Mouse (Mus musculus) right cerebral cortex, postnatal 4 days (tissue): ENCODE results near the gene Blvrb.
A peak's percentile ranks its signal among the peaks of the same experiment; 100 is the strongest.

Source experiments
- DNase-seq: peaks from one replicate; pipeline ENCODE4 v3.0.0-alpha.2; 2022

Blvrb gene

GRCm38 (mm10) chr7:27447419-27448286 is at the start of gene Blvrb, which contains the start of gene Sptbn4:
Gene Blvrb (plus strand): TSS chr7:27447978.
Gene Sptbn4 (minus strand): TSS chr7:27447686.
- peak; percentile 93 for DNase-seq

GRCm38 (mm10) chr7:27400545-27400944 is 47.2 kb upstream of the Blvrb start:
- DNase-seq, result no peak

- DNase-seq, result peak; percentile 77
Measured at GRCm38 (mm10) chr7:27402675-27403074, 45.1 kb upstream of the Blvrb start.

DNA sequence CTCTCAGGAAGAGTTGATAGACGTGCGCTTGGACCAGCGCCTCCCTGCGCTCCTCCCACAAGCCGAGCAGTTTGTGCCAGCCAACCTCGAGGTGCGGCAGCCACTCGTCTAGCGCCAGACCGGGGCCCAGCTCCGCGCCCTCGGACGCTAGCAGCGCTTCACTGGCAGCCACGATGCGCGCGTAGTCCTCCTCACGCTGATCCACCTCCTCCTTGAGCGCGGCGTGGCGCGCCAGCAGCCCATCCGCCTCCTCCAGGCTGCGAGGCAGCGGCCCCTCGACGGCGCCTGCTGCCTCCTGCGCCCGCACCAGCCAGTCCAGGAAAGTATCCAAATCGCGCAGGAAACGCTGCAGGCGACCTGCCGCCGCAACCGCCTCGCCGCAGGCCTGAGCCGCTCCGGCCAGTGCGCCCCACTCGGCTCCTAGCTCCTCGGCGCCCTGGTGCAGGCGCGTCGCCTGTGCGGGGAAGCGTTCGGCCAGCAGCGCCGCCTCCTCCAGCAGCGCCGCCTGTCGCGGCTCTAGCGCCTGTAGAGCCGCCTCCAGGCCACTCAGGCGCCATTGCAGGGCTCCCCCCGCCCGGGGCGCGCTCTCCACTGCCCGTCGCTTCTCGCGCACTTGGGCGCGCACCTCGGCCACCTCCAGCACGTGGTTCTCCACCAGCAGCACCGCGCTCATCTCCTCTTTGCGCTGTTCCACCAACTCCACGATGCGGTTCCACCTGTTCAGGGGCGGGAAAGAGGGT is 43.4 kb upstream of the Blvrb start:
- DNase-seq, result no peak

DNA sequence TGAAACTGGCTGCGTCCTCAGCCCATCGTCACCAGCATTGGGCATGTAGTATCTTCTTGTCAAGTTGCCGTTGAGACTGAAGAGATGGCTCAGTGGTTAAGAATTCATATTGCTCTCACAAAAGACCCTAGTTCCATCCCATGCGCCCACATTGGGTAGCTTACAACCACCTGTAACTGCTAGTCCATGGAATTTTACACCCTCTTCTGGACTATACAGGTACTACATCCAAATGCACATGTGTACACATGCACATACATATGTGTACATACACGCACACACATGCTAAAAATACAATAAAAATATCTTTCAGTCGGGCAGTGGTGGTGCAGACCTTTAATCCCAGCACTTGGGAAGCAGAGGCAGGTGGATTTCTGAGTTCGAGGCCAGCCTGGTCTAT is 41.3 kb upstream of the Blvrb start:
- no peak for DNase-seq

- no peak for DNase-seq
Measured at GRCm38 (mm10) chr7:27407816-27408215, 40.0 kb upstream of the Blvrb start.

DNA sequence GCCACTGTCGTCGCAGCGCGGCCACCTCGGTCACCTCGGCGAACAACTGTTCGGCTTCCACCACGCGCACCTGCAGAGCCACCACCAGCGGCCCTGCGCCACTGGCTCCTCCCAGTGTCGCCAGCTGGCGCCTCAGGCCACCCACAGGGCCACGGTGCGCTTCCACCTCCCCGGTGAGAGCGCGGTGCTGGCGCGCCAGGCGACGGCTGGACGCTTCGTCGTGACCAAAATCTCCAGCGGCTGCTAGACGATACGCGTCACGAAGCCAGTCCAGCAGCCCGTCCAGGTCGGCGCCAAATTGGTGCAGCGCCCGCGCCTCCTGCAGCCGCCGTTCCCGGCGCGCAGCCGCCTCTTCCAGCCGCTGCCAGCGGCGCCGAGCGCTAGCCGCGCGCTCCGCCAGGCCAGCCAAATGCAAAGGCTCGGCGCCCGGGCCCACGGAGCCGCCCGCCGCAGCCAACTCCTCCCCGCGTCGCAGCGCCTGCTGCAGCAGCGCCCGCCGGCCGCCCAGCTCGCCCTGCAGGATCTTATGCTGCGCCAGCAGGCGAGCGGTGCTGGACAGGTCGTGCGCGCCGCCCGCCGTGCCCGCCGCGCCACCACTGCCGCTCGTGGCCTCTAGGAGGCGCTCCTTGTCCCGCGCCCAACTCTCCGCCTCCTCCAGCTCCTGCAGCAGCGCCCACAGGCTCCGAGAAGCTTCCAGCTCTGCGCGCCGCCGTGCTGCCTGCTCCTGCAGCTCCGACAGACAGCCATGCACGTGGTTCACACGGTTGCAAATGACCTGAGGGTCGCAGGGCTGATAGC is 39.2 kb upstream of the Blvrb start:
- DNase-seq, result peak; percentile 69

DNA sequence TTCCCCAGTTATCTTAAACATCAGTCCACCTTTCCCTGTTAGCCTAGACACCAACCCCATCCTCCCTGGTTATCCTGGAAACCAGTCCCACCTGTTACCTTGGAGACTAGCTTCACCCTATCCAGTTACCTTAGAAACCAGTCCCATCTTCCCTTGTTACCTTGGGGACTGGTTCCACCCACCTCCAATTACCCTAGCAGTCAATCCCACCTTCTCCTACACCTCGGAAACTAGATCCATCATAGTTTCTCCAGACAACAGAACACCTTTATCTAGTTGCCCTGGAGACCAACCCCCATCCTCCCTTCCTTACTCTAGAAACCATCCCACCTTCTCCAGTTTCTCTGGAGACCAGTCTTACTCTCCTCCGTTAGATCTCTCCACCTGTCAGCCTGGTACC is 30.6 kb upstream of the Blvrb start:
- DNase-seq, result no peak

GRCm38 (mm10) chr7:27419101-27419500 is 28.7 kb upstream of the Blvrb start:
- DNase-seq, result no peak

GRCm38 (mm10) chr7:27423556-27424326 is 24.0 kb upstream of the Blvrb start:
- DNase-seq, result no peak

DNA sequence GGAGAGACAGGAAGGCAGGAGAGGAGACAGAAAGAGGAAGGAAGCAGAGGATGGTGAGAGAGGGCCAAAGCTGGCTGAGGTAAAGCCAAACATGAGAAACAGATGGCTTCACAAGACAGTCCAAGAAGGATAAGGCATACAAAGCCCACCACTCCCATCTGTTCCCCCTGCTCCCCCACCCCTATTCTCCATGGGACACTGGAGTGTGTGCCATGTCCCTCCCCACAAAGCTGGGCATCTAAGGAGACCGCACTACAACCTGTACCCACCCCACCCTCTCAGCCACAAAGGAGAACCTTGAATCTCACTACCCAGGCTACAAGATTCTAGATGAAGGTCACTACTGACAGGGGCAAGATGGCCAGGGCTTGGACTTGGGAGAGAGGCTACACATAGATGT is 20.4 kb upstream of the Blvrb start:
- DNase-seq, result no peak

DNA sequence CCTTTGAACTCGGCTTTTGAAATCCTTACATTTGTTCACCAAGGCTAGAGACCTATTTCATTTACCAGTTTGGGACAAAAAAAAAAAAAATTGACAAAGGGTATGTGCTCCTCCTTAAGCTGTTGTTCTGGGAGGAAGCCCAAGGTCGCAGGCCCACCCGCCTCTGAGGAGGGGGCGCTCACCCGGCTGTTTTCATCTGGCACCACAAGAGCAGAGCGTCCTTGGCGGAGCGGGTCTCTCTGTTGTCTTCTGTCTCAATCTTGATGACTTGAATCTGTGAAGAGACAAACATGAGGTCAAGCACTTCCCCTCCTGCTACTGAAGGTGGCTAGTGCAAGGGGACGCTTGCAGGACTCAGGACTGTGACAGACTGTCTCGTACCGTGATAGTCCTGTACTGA is 19.8 kb upstream of the Blvrb start:
- DNase-seq, result no peak

- no peak for DNase-seq
Measured at GRCm38 (mm10) chr7:27429135-27429534, 18.6 kb upstream of the Blvrb start.

DNA sequence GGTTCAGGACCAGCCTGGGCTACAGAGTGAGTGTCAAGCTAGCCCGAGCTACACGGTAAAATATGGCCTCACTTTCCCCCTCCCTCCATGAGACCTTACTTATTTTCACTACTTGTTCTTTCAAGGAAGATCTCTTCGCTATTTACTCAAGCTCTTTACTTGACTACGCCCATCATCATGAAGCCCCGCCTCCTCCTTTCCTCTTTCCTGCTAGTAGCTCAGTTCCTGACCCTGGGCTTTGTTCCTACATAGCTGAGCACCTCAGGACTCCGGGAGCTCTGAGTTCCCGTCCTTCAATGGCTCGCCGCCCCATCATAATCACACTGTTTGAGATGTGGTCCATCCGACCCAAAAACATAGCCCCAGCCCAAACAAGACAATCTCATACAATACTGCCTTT is 14.4 kb upstream of the Blvrb start:
- no peak for DNase-seq

DNA sequence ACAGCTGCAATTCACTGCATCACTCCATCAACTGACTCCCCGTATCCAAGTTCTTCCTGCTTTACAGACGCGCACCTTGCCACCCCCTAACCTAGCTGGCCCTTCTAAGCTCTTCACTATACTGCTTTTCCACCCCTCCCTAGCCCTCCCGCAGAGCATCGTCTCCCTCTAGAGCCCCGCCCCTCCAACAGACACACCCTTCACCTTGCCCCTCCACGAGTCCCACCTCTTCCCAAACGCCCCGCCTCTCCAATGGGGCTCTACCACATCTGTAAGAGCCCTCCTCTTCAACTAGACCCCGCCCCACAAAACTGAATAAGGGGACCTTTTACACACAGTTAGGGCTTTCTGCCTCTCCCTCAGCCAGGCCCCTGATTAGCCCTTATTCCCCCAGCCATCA is 14.0 kb upstream of the Blvrb start:
- DNase-seq, result no peak

DNA sequence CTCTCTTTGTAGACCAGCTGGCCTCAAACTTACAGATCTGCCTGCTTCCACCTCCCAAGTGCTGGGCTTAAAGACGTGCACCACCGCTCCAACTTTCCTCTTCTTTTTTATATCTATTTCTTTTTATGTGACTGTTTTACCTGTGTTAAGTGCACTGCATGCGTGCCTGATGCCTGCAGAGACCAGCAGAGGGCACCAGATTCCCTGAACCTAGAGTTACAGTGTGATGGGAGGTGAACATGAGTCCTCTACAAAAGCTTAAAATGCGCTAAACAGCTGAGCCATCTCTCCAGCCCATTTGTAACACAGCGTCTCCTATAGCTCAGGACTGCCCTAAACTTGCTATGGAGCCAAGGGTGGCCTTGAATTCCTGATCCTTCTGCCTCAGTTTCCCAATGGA is 10.2 kb upstream of the Blvrb start:
- no peak for DNase-seq

GRCm38 (mm10) chr7:27440014-27440413 is 7.8 kb upstream of the Blvrb start:
- no peak for DNase-seq

DNA sequence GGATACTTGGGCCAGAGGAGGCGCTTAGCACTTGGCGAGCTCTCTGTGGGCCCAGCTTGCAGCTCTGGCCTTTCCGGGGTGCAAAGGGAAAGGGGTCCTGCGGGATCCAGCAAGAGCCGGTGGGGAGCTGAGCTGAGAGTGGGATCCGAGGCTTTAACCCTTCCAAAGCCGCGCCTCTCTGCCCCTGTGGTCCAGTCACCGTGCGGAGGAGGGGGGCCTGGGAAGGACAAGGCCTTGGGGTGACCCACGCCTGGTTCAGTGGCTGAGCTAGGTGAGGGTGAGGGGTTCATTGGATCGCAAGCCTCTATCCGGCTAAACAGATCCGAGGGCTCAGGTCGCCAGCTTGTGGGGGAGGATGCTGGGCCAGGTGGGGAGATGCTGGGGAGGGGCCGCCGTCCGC is 1.7 kb upstream of the Blvrb start:
- DNase-seq, result peak; percentile 35

DNA sequence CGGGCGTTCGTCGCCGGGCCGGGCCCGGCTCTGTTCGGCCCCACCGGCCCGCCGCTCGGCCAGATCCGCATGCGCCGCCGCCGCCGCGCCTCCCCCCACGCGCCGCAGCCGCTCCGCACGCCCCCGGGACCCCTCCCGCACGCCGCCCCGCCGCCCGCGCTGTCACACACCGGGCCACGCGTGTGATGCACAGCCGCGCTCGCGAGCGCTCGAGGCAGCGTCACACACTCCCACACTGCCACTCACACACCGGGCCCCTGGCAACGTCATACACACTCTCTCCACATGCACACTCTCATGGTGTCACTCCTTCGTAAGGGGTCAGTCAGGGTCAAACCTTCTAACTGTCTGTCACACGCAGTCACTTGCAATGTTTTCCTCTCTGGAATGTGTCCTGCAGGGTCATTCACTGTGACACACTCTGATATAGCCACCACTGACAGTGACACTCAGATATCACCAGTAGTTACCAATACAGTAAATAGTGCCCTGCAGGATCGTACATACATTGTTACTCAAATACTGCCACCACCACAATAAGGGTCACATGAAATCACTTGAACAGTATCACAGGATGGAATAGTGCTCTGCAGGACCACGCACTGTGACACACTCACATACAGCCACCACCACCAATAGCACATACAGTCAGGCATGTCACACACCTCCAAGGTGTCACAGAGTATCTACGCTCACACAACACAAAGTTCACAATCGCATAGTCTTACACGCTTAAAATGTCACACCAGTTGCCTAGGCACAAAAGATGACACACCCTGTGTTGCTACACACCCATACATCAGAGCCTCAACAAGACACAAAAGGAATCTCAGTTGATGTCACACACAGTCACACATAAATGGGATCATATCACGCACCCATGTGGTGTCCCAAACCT is 1.0 kb upstream of the Blvrb start:
- DNase-seq, result peak; percentile 78

GRCm38 (mm10) chr7:27448421-27449206 is 836 bp downstream of the Blvrb start:
- peak; percentile 46 for DNase-seq
